Mouse (Mus musculus) thymus, postnatal 0 days (tissue): ENCODE results near the gene Ppp1r36. TPM values are rescaled to one million over a fixed set of nuclear protein-coding genes. Genes with fewer than 3 reads are reported as not detected.
"Not testable (repeated sequence)": the region's sequence is repeated elsewhere in the genome, so short reads cannot be mapped to it uniquely, and the experiment has no call there.

ENCODE experiments used
- DNase-seq: peaks from one replicate; pipeline ENCODE4 v3.0.0-alpha.2; 2015; ENCODE audit warnings: low spot score
- polyA plus RNA-seq: library from polyadenylated mRNA; unstranded; fragments of >200 nt; fragmentation: Nextera tagmentation; extraction: Ambion mirVana; gene quantifications from 2 replicates; pipeline ENCODE4 v1.2.1, GENCODE M21; 2015

Ppp1r36 gene
- polyA plus RNA-seq, 1 experiment from 2014 or later, result 0.26 TPM

GRCm38 (mm10) chr12:76444862-76445261 lies 27.5 kb downstream of the Ppp1r36 start:
- no peak for DNase-seq

GRCm38 (mm10) chr12:76446201-76446600 lies 28.9 kb downstream of the Ppp1r36 start:
- DNase-seq, result no peak

DNA sequence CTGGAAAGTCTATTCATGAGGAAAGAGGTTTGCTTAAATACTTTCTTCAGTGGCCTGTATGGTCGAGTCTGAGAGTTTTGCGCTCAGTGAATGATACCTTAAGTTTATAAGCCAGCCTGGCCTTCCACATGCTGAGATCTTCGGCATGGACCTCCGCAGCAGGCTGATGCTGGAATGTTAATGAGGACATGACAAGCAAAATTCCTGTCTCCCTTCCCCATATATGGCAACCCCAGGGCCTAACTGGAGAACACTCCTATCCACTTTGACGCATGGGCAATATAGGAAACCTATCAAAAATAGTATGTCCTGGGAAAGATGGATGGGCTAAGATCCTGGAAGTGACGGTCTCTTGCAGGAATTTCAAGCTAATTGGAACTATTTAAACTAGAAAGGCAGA lies 30.8 kb downstream of the Ppp1r36 start:
- DNase-seq, result no peak

GRCm38 (mm10) chr12:76452203-76452602 lies 34.9 kb downstream of the Ppp1r36 start:
- DNase-seq, result no peak

GRCm38 (mm10) chr12:76458445-76458844 lies 41.1 kb downstream of the Ppp1r36 start:
- not testable (repeated sequence) for DNase-seq

GRCm38 (mm10) chr12:76459032-76459431 lies 41.7 kb downstream of the Ppp1r36 start:
- DNase-seq, result no peak

- DNase-seq, result no peak
These were observed 46.1 kb downstream of the Ppp1r36 start for GRCm38 (mm10) chr12:76463391-76463790.

DNA sequence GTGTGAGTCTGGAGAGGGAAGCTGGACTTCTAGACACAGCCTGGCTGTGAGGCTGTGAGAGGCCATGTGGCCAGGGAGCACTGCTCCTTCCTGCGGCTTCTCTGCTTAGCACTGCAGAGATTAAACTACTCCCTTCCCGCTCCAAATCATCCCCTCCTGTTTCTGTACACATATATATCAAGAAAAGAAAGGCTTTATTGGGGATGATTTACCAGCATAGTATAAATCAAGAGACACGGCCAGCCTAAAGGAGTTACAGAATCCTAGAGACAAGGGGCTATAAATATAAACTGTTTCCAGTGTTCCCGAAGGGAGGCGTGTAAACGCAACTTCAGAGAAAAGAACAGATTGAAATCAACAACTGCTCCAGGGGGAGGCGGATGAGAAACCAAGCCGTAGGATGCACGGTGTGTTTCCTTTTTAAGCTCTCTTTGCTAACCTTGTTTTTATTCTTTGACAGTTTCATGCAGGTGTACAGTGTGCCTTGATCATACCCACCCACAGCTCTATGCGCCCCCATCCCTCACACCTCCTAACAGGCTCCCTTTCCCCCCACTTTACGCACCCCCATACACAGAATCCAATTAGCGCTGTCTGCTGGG lies 47.4 kb downstream of the Ppp1r36 start:
- DNase-seq, result no peak

- DNase-seq, result no peak
These were observed 49.3 kb downstream of the Ppp1r36 start for GRCm38 (mm10) chr12:76466651-76467050.

DNA sequence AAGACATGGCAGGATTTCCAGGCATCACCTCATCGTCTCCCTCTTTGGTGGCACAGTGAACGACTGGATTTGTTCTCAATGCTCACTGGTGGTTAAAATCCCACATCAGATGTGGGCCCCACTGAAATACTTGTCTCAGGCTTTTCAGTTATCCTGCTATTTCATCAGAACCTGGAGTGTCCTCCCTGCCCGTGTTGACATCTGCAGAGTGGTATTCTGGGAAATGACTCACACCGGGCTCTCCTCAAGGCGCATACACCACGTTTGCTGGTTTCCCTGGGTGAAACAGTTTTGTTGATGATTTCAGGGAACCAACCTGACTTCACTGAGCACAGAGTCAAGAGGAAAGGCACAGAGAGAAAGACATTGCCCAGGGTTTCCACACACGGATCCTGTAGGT lies 49.9 kb downstream of the Ppp1r36 start:
- DNase-seq, result no peak

DNA sequence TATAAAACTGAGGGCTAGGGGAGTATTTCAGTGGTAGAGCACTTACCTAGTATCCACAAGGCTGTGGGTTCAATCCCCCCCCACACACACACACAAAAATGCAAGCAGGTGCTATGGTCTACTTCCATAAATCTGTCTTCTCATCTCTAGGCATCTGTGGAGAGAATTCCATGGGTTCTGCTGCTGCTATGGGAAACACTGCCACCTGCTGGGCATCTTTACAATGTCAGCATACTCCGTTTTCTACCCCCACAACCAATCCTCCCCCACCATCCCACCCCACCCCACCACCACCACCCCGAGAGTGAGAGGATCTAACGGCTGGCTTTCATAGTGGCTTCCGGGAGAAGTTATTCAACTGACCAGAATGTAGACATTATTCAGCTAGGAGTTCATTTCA lies 54.7 kb downstream of the Ppp1r36 start:
- peak; percentile 62 for DNase-seq

GRCm38 (mm10) chr12:76473562-76474245 lies 56.4 kb downstream of the Ppp1r36 start:
- no peak for DNase-seq

- DNase-seq, result no peak
These were observed 56.9 kb downstream of the Ppp1r36 start for GRCm38 (mm10) chr12:76474246-76474583.

DNA sequence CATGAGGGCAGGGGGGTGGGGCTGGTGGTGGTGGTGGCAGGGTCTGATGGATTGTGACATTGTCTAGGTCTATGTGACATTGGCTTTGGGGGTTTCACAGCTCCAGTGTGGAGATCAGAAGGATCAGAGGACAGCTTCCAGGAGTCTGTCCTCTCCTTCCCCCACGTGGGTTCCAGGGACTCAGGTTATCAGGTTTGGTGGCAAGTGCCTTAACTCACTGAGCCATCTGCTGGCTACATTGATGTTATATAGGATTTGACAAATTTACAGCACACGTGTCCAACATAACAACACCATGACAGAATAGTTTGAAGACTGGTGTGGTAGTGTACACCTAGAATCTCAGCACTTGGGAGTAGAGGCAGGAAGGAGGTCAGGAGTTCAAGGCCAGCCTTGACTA lies 57.5 kb downstream of the Ppp1r36 start:
- no peak for DNase-seq

DNA sequence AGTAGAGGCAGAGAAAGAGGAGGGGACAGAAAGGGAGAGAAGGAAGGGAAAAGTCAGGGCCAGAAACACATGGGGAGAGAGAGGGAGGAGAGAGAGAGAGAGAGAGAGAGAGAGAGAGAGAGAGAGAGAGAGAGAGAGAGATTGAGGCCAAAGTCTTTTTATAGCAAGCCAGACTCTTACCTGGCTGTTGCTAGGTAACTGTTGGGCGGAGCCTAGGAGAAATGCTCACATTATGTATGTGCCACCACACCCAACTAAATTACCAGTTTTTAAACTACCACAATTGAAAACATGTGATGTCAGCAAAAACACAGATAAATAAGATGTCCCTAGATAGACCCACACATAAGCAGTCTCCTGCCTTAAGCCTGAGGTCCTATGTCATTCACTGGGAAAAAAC lies 58.8 kb downstream of the Ppp1r36 start:
- DNase-seq, result no peak

DNA sequence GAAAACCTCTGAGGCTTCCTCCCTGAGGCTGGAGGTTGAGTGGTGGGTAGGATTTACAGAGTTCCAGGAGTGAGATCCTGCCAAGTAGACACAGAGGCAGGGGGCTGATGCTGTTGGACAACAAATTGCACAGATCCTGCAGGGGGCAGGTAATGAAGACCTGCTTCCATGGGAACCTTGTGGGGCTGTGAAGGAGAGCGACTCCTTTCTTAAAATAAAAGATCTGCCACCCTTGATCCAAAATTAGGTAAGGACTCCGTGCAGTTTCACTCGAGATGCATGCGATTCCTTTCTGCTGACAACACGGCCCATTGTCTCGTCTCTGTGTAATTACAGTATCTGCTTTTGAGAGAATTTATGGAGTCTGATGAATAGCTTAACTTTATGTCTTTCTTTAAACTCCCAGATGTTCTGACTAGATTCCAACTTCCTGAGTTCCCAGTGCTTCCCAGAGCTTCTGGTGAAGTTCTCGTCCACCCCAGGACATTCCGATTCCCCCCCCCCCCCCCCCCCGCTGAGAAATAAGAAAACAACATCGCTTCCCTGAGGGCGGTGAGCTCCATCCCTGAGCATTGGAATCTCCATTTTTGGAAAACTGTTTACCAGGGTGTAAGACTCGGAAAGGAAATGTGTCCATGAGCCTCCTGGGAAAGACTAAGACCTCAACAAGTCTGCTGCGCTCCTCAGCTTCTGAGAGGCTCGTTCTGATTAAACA lies 61.1 kb downstream of the Ppp1r36 start:
- no peak for DNase-seq

DNA sequence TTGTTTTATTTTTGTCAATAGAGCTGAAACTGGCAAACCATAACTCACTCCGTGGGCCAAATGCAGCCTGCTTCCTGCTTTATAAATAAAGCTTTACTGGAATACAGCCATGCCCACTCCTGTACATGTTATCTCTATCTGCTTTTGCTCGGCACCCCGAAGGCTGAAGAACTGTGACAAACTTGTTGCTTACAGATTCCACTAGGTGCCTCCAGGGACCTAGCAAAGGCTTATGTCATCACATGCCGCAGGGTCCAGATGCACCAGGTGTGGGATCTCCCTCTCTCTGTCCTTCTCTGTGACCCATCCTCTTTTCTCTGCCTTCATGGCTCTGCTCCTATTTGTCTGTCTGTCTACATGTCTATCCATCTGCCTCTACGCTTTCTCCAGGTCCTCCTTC lies 61.8 kb downstream of the Ppp1r36 start:
- DNase-seq, result no peak

DNA sequence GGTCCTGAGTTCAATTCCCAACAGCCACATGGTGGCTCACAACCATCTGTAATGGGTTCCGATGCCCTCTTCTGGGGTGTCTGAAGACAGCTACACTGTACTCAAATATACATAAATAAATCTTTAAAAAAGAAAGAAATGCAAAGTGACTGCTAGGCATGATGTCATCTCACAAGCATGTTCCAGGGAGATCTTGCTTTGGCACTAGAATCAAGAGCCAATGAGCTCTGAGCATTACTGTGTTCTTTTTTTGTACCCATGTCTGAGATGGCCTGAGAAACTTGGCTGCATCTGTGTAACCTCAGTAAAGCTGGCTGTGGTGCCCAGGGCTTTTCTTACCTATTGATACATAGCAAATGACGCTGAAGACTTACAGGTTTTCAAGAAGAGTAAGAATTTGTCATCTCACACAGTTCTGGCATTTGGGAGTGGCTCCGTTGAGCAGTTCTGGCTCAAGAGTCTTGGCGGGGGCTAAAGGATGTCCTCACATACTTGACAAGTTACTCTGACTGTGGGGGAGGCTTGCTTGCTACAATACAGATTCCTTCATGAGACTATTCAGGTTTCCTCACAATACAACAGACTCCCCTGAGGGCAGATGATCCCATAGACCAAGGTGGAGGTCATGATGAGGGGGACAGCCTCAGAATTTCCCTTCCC lies 62.6 kb downstream of the Ppp1r36 start:
- DNase-seq, result no peak

DNA sequence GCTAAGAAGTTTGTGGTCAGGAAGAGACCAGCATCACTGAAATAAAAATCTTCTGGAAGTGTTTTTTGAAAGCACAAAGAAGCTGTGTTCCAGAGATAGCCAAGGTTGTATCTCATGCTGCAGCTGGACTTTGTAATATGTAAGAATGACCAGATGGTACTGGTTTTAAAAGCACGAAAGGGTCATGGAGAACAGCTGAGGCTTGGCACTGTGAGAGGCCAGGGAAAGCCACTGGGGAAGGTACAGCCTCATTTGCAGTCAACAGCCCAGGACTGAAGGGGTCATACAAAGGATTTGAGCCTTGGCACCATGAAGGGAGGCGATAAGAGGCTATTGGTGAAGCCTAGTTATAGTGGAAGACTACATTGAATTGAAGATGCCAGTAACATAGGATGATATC lies 65.1 kb downstream of the Ppp1r36 start:
- no peak for DNase-seq

DNA sequence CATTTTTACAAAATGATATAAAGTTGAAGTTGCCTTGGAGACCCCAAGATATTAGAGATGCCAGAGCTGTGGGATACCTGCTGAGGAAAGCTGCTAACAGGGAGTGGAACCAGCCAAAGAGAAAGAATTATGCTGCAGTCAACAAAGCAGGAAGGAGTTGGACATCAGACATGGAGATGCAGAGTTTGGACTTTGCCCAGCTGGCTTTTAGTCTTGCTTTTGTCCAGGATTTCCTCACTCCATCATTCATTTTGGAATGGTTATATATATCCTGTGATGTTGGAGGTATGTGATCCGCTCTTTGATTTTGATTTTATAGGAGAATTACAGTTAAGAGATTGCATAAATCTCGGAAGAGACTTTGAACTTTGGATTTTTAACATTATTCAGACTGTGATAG lies 65.6 kb downstream of the Ppp1r36 start:
- DNase-seq, result no peak

- DNase-seq, result no peak
These were observed 67.5 kb downstream of the Ppp1r36 start for GRCm38 (mm10) chr12:76484881-76485280.

- DNase-seq, result no peak
These were observed 68.0 kb downstream of the Ppp1r36 start for GRCm38 (mm10) chr12:76485381-76485780.
